Mouse (Mus musculus): Measurements from ENCODE around the gene Efcab9.

DNA sequence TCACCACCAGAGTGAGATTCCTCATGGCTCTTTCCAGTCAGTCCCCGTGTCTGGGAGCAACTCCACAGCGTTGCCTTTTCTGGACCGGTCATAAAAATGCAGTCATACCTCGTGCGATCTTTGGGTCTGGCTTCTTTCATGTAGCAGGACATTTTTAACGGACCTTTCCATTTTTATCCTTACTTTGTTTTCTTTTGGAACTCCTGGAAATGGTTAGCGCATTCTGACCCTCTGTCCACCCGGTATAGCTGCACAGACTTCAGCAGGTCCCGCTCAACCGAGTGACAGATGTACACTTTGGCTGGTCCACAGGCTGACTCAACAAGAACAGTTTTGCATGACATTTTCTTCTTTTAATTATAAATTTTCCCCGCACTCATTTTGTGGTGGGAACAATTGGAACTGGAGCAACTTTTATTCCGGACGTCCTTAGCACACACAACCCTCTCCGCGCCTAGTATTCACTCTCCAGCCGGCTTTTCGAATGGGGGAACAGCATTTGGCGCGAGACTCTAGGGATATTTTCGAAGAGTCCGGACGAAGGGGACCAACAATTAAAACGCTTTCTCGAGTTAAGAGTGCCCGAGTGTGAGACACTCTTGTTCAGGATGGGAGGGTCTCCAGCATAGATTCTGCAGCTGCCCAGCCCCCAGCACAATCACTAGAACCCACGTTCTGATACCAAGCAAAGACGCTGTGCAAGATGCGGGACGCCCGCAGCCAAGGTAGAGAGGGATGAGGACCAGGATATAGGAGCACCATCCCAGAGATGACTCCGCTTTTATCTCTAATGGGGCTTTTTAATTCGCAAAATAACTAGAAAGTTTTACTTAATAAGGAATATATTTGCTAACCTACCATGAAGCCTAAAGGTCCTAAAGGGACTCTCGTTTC, at the start of gene Efcab9:
- TF ChIP-seq CTCF (IDR thresholded peaks at IDR 0.05; ENCODE audit: low read depth, low read length) (no peak), POLR2A (IDR thresholded peaks at IDR 0.05; ENCODE audit: extremely low read depth, insufficient read depth, low read length) (no peak)

All from liver, adult 2 months (tissue).